Mouse (Mus musculus) testis, adult 2 months (tissue): Measurements from ENCODE around the gene Tnrc6a. TPM values are rescaled to one million over a fixed set of nuclear protein-coding genes. Genes with fewer than 3 reads are reported as not detected.

Source experiments
- H3K27ac ChIP-seq: fragments of 200-500 bp; 2 replicates; pipeline ENCODE4 v1.5.1; 2012; ENCODE audit warnings: low read depth, low read length; ENCODE audit not compliant: control insufficient read depth, insufficient read depth
- H3K27me3 ChIP-seq: fragments of 200-500 bp; 2 replicates; pipeline ENCODE4 v1.6.1; 2012; ENCODE audit warnings: mild to moderate bottlenecking, low read length, moderate library complexity; ENCODE audit not compliant: control insufficient read depth, insufficient read depth
- H3K36me3 ChIP-seq: fragments of 200-500 bp; 2 replicates; pipeline ENCODE4 v1.6.1; 2012; ENCODE audit warnings: mild to moderate bottlenecking, low read length; ENCODE audit not compliant: control insufficient read depth, insufficient read depth
- H3K4me1 ChIP-seq: fragments of 200-500 bp; 2 replicates; pipeline ENCODE4 v1.6.1; 2012; ENCODE audit warnings: low read length; ENCODE audit not compliant: control insufficient read depth, insufficient read depth
- H3K4me3 ChIP-seq: fragments of 200-500 bp; 2 replicates; pipeline ENCODE4 v1.5.1; 2012; ENCODE audit warnings: low read depth, mild to moderate bottlenecking, low read length, moderate library complexity, mixed read lengths; ENCODE audit not compliant: control insufficient read depth
- CTCF ChIP-seq: fragments of 200-500 bp; IDR thresholded peaks from 2 replicates; pipeline ENCODE4 v1.5.1; 2012; ENCODE audit warnings: low read depth, mild to moderate bottlenecking, inconsistent platforms, low read length, moderate library complexity; ENCODE audit not compliant: control insufficient read depth, insufficient read depth, insufficient replicate concordance
- POLR2A ChIP-seq: fragments of 200-500 bp; IDR thresholded peaks from 2 replicates; pipeline ENCODE4 v1.6.1; 2012; ENCODE audit warnings: low read depth, mild to moderate bottlenecking, inconsistent platforms, low read length, moderate library complexity; ENCODE audit not compliant: control insufficient read depth
- polyA plus RNA-seq: library from polyadenylated mRNA; depleted of rRNA; stranded (reverse); fragments of >200 nt; gene quantifications from 2 replicates; pipeline ENCODE4 v1.2.3, GENCODE M21; 2012

The Tnrc6a gene
- polyA plus RNA-seq, 1 experiment: 12.9 TPM

DNA sequence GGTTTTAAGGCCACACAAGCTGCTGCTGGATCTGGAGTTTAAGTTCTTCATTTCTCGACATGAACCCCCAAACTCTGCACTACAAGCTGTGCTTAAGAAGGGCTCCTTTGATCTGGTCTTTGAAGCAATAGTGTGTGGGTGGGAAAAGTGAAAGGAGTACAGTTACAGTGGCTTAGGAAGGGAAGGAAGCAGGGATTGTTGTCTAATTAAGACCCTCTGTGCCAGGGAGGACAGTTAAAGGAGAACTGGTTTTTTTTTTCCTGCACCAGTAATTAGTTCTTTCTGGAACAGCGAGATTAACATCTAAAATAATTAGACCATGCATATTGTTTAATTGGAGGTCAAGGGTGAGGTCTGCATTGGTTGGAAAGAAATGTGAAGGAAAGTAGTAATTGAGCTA lies 11.2 kb downstream of the Tnrc6a start:
- H3K4me1 ChIP-seq: no peaks in the 10 kb centered on the region; the same call in 1 of the 2 replicates
- no peak overlapping the region for H3K27ac ChIP-seq
- no peaks in the 10 kb centered on the region for H3K27me3 ChIP-seq
- H3K4me3 ChIP-seq: no peak overlapping the region
- TF ChIP-seq POLR2A (no peak), CTCF (no peak)
- no peaks in the 10 kb centered on the region for H3K36me3 ChIP-seq

DNA sequence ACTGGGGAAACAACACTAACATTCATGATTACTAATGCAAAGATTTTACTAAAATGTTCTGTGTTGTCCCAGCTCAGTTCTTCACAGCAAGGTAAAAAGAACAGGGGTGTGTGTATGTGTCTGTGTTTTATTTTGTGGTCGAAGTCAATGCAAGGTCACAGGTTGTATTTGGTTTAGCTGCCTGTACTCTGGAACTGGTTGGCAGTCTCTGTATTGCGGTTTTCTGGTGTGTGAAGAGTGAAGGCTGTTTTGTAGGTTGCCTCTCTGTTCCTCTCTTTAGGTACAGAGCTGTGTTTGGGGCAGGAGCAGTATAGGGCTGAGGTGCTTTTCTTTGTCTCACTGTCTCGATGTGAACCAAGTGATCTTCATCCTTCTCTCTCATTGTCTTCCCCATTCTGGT lies 12.0 kb downstream of the Tnrc6a start:
- Histone ChIP-seq H3K36me3 (no peaks in the 10 kb centered on the region), H3K27ac (no peak overlapping the region), H3K4me1 (no peaks in the 10 kb centered on the region; the same call in 1 of the 2 replicates), H3K27me3 (no peaks in the 10 kb centered on the region), H3K4me3 (no peak overlapping the region)
- TF ChIP-seq POLR2A (no peak), CTCF (no peak)

DNA sequence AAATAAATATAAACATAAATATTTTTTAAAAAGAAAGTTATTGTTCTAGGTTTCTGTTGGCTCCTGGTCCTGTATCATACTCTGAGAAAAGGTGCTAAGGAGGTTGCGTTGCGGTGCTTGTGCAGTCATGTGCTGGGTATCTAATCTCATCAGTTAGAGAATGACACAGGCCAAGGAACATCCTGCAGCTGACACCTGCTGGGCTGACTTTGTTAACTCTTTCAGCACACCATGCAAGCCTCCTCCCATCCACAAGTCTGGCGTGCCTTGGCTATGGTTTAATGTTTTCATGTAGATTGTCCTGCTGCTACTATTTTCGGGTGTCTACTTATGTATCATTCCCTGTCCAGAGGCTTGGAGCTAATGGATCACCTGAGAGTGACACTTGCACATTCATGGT lies 14.3 kb downstream of the Tnrc6a start:
- TF ChIP-seq POLR2A (no peak), CTCF (no peak)
- Histone ChIP-seq H3K4me1 (no peaks in the 10 kb centered on the region; the same call in 1 of the 2 replicates), H3K4me3 (no peak overlapping the region), H3K36me3 (no peaks in the 10 kb centered on the region), H3K27ac (no peak overlapping the region), H3K27me3 (no peaks in the 10 kb centered on the region)

DNA sequence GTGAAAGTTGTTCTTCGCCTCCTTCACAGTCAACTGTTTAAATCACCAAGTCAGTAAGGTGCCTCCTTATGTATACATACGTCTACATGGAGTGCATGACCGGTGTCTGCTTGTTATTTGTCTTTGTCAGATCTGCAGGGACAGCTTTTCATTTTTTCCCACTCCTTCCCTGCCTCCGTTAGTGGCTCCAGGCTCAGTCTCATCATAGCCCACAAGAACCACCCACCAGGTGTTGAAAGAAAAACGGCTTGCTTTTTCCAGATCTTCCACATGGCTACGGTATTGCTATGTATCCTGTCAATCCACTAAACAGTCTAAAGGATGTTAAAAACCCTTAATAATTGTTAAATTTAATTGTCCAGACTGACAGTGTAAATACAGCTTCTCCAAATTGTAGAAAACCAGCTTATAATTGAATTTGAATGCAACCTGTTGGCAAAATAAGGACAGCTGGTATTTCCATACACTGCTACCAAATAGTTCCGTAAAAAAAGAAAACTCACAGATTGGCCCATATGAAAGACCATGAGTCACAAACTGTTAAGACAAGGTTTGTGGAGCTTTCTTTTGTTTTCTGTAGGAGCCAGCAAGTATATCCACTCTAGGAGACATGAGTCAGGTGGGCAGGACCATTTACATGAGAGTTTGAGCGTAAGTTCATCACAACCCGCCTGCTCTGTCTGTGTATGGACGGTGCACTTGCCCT lies 22.6 kb downstream of the Tnrc6a start:
- TF ChIP-seq POLR2A: no peak
- no peak for TF ChIP-seq CTCF
- Histone ChIP-seq H3K27ac (no peak overlapping the region), H3K4me3 (no peak overlapping the region), H3K4me1 (no peaks in the 10 kb centered on the region), H3K36me3 (no peaks in the 10 kb centered on the region; the same call in 1 of the 2 replicates), H3K27me3 (no peaks in the 10 kb centered on the region)

DNA sequence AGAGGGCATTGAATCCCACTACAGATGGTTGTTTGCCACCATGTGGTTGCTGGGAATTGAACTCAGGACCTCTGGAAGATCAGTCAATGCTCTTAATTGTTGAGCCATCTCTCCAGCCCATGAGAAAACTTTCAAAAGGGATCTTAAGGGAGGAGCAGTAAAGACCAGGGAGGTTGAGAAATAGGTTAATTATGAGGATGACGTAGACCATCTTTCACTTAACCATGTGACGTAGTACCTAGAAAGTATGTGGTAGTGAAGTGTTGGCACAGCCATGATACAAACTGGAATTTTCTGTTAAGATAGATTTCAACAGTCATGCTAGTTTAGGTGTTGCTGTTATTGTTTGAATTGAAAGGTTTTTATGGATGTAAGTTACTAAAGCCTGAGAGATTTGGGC lies 24.1 kb downstream of the Tnrc6a start:
- H3K27ac ChIP-seq: no peak overlapping the region
- H3K4me3 ChIP-seq: no peak overlapping the region
- H3K4me1 ChIP-seq: no peaks in the 10 kb centered on the region
- no peaks in the 10 kb centered on the region for H3K27me3 ChIP-seq
- no peaks in the 10 kb centered on the region; the same call in 1 of the 2 replicates for H3K36me3 ChIP-seq
- no peak for TF ChIP-seq POLR2A
- no peak for TF ChIP-seq CTCF

DNA sequence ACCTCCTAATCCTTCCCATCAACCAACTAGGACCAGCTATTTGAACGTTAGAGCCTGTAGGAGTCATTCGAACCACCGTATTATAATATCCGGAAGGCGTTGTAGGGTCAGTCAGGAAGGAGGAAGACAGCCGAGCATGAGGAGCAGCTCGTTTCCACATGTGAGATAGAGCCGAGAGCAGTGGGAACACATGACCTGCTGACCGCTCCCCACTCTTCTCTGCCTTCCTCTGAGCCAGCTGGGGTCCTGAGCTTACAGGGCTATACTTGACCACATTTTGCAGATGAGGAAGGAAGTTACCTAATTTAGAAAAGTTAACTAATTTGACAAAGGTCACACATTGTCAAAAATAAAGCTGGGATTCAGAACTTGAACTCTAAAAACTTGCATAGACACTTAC lies 25.2 kb downstream of the Tnrc6a start:
- H3K4me3 ChIP-seq: no peak overlapping the region
- H3K36me3 ChIP-seq: no peaks in the 10 kb centered on the region; the same call in 1 of the 2 replicates
- no peaks in the 10 kb centered on the region for H3K4me1 ChIP-seq
- H3K27me3 ChIP-seq: no peaks in the 10 kb centered on the region
- H3K27ac ChIP-seq: no peak overlapping the region
- TF ChIP-seq POLR2A: no peak
- no peak for TF ChIP-seq CTCF

DNA sequence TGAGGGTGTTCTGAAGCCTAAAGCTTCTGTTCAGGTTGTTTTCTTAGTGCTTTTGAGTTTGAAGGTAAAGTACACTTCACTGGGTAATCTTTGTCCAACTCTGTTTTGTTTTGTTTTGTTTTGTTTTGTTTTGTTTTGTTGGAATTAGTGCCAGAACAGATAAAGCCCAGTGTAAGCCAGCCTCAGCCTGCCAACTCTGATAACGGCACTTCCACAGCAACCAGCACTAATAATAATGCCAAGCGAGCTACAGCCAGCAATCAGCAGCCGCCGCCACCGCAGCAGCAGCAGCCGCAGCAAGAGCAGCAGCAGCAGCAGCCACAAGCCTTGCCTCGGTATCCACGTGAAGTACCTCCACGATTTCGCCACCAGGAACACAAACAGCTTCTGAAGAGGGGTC lies 38.7 kb downstream of the Tnrc6a start:
- TF ChIP-seq POLR2A (no peak), CTCF (no peak)
- Histone ChIP-seq H3K4me3 (no peak overlapping the region), H3K36me3 (no peaks in the 10 kb centered on the region), H3K4me1 (no peaks in the 10 kb centered on the region), H3K27ac (no peak overlapping the region), H3K27me3 (no peaks in the 10 kb centered on the region)

DNA sequence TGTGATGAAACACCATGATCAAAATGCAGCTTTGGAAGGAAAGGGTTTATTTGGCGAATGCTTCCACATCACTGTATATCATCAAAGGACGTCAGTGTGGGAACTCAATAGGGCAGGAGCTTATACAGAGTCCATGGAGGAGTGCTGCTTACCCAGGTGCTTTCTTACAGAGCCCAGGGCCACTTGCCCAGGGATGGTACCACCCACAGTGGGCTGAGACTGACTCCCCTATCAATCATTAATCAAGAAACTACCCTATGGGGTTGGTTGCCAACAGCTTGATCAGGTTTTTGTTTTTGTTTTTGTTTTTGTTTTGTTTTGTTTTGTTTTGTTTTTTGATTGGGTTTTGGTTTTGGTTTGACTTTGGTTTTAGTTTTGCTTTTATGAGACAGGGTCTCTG lies 43.8 kb downstream of the Tnrc6a start:
- no peak overlapping the region for H3K4me3 ChIP-seq
- TF ChIP-seq POLR2A (no peak), CTCF (no peak)
- 0 out of 2 replicates have a peak, but pooled peaks cover 2% of the 10 kb centered on the region for H3K4me1 ChIP-seq
- no peaks in the 10 kb centered on the region for H3K27me3 ChIP-seq
- no peak overlapping the region for H3K27ac ChIP-seq
- H3K36me3 ChIP-seq: peaks cover 4% of the 10 kb centered on the region; the same call in 1 of the 2 replicates
